Mouse (Mus musculus) v-Abl transformed pro-B cells (cell line): ENCODE results near the gene Slc30a4.

Source experiments
- in situ Hi-C, 2 experiments: fragments of 400-800 bp; cut with MboI; formaldehyde crosslinking; loops; one replicate each; pipeline ENCODE4 v1.15.1; 2025; ENCODE audit not compliant: unreplicated experiment in 2 of 2

The Slc30a4 gene

DNA sequence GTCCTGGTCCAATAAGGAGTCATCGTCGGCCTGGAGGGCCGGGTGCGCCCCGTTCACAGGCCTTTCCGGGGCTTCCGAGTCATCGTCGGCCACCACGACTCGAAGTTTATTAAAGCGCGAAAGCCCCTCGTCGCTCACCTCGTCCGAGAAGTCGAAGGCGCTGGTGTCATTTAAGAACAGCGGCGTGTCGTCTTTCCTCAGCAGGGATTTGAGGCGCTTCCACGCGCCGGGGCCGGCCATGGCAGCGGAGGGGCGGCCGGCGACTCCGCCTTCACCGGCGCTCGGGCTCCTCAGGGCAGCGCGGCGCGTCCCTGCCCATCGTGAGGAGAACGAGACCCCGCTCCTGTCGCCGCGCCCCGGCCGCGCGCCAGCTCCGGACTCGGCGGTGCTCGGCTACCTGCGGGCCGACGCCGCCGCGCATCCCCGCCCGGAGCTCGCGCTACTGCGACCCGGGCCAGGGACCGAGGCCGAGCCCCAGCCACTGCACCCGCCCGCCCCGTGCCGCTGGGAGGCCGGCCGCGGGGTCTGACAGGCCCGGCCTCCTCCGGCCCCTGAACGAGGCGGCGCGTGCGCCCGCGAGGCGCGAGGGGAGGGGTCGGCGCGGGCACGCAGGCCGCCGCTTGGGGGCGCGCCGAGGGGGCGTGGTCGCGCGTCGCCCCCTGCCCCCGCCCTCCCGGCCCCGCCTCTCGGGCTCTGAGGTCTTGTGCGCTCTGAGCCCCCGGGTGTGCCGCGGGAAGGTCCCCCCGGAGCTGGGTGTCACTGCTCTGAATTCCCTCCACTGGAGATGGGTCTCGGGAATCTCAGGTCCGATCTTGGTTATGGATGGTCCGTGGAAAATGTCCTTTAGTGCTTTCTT is at the start of gene Slc30a4:
Gene Slc30a4 (minus strand): TSS at position 483 of the 856 bp plus-strand sequence.
- in situ Hi-C loops = no loop called here

DNA sequence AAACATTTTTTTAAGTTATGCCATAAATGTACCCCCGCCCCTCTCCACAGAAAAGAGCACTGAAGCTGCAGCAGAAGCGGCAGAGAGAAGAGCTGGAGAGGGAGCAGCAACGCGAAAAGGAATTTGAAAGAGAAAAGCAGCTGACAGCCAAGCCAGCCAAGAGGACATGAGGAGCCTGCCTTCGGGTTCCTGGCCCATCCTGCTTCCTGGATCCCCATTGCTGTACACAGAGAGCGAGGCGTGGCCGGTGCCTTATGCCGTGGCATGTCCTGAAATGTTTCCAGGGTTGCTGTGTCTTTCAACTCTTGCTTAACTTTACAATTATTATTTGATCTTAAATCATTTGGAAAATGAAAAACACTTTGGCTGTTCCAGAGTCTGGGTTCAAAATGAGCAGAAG is 44.0 kb upstream of the Slc30a4 start:
- in situ Hi-C loops = loop anchor here in 1 of 2 experiments (10.0 kb wide), 1 partner anchor 72 kb away; no protein-coding TSS in a partner anchor

DNA sequence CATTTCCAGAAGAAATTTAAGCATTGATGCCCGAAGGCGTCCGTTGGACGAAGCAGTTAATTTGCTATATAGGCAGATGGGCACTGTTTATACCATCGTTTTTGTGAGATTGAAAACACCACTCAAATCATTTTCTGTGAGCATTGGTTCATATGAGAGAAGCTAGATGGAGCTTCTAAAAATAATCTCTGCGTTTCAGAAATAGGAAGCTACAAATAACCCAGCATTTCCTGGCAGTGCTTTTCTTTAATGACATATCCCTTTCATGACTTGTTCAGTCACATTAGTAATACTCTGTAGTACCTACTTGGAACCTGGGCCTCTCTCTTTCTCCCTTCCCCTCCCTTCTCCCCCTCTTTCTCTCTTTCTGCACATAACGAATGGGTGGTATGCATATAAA is 36.6 kb upstream of the Slc30a4 start:
- in situ Hi-C loops = loop anchor here in 1 of 2 experiments (5.0 kb wide), 1 partner anchor 62 kb away; no protein-coding TSS in a partner anchor

DNA sequence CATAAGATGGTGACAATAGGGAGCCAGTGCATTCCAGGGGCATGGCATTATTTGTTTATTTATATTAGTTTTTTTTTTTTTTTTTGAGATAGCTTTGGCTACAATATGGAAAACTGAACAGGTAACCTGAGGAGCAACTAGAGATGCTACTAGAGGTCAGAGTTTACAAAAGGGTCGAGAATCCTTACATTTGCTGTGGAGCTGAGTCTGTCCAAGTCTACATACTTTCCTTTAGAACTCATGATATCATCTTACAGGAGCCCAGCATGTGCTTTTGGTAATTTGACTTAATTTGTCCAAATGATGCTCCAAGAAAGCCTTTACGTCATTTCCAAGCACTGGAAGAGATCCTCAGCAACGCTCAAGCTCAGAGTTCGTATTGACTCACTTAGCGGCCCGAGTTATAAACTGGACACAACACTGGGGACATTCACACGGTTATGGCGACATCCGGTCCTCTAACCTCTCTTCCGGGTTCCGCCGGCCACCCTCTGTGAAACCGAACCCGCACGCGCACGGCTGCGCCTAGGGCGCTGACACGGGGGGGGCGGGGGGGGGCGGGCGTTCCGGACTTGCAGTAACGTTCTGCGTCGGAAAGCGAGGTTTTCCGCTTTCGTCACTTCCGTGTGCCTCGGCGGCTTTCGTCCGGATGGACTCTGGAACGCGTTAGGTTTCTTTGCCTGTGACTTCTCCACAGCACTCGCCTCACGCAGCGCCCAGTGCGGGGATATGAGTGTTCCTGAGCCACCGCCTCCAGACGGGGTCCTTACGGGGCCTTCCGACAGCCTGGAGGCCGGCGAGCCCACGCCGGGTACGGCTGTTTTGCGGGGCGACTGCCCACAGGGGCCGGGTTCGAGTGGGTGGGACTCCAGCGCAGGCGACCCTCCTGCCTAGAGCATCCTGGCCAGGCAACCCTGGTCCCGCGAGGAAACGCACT is 35.7 kb upstream of the Slc30a4 start, which contains the start of gene Bloc1s6:
Gene Bloc1s6 (plus strand): TSS at position 610 of the 937 bp plus-strand sequence.
- in situ Hi-C loops = loop anchor here in 1 of 2 experiments (5.0 kb wide), 1 partner anchor 61 kb away; no protein-coding TSS in a partner anchor

DNA sequence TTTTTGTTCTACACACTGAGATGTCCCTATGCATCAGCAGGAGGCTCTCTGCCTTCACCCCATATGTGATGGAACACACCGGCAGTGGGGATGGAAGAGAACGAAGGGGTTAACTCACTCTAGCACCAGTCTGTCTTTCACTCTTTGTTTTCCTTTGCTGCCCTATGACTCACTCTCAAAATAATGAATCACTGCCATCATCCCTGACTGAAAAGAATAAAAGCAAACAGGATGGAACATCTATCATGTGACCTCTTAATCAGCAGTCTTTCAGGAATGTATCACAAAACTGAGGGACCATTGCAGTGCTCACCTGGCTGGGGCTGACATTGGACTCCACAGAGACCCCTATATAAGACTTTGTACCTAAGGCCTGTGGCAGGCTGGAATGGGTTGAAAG is 29.0 kb upstream of the Slc30a4 start:
- in situ Hi-C loops = no loop called here

DNA sequence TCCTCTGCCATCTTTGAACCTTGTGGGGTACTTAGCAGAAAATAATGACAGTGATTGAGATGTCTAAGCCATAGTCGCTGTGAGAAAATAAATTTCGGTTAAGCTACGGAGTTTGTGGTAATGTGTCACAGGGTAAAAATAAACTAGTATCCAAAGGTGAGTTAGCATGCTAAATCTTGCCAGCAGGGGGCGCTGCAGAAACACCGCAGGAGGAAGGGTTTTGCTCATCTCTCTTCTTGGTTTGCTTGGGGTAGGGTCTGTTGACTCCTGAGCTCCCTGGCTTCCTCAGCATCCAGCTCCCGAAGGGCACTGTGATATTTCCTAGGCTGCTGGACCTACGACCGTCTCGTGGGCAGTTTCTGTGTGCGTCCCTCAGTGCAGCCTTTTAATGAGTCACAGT is 23.1 kb upstream of the Slc30a4 start:
- in situ Hi-C loops = no loop called here

DNA sequence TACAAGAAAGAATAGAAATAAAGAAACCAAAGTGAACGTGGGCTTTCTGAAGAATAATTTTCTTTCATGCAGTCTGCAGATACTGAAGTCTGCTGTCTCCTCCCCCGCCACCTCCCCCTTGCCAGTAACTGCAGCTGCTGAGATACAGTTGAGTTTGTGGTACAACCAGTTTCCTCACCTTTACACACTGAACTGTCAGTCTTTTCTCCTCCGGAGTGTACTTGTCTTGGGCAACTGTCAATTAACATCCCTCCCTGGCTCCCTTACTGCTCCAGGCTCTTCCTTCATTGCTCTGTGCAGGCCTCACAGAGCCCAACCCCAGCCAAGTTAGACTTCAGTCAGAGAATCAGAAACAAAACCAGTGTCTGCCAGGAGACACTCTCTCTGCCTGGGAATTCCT is 18.1 kb upstream of the Slc30a4 start:
- in situ Hi-C loops = no loop called here

DNA sequence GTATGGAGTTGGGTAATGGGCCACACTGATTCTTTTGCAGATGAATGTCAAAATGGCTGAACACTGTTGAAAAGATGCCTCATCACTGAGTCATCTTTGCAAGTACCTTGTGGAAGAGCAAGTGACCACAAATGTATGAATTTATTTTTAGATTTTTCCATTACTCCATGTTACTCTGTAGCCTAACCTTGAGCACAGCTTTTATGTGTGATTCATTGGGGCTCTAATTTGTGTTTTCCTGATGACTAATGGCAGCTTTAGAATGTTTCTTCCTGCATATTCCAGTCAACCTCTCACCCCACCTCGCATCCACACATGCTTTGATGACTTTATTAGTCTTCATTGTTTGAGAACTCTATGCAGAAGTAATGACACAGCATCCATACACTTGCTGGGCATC is 16.8 kb upstream of the Slc30a4 start:
- in situ Hi-C loops = no loop called here

DNA sequence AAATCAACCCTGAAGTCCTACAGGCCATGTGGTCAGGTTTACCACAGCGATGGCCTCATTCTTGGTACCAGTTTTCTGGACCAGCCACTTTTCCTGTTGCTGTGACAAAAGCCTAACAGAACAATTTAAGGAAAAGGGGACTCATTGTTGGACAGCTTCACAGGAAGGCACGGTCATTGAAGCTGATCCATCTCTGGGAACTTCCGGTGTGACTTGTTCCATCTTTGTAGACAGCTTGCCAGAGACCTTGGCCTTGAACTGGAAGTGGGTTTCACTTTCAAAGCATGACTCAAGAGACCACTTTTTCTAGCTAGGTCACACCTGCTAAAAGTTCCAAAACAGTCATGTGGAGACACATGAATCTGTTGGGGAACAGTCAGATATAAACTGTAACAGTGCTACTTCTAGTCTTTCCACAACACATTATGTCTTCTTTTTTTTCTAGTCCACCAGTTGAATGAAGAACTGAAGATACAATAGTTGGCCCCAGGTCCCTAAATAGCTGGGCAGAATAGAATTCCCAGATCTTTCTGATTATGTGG is 13.9 kb upstream of the Slc30a4 start:
- in situ Hi-C loops = no loop called here

DNA sequence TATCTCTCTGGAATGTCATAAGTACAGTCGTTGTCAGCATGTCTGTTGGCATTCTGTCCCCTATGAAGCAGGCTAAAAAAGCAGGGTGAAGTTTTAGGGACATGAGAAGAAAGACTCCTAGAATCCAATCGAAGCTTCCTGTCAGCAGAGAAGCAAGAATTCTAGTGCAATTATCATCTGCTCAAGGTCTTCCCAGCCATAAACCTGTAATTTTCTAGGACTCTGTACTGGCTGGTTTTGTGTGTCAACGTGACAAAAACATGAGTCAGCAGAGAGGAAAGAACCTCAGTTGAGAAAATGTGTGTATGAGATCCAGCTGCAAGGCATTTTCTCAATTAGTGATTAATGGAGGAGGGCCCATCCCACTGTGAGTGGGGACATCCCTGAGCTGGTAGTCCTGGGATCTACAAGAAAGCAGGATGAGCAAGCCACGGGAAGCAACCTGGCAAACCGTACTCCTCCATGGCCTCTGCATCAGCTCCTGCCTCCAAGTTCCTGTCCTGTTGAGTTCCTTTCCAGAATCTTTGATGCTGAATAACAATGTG is 12.8 kb upstream of the Slc30a4 start:
- in situ Hi-C loops = no loop called here

DNA sequence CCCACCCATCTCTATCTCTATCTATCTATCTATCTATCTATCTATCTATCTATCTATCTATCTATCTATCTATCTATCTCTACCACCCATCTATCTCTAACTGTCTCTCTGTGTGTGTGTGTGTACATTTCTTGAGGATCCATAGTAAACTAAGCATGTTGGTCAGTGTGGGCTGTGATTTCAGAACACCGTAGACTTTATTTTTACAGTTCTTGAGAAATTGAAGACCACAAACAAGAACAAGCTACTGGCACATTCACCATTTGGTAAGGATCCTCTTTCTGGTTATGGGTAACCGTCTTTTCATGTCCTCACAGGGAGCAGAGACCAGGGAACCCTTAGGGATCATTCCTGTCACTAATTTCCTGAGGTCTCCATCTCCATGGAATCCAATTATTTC is 10.4 kb upstream of the Slc30a4 start:
- in situ Hi-C loops = no loop called here

DNA sequence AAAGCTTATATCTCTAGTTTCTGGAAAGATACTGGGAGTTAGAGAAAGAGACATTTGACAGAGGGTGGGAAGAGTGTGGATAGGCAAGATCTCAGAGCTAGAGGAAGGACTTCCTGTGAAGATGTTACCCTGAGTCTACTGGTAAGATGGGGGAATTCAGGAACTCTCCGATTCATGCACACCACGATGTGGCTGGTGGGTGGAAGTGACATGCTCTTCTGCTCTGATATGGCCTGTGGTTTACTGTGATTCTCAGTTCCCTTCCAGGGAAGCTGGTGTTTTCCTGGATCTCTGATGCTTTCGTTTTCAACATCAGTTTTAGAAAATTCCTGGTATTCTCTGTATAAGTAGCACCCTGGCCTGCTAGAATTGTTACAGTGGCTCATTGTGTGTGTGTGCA is 9.4 kb upstream of the Slc30a4 start:
- in situ Hi-C loops = no loop called here

DNA sequence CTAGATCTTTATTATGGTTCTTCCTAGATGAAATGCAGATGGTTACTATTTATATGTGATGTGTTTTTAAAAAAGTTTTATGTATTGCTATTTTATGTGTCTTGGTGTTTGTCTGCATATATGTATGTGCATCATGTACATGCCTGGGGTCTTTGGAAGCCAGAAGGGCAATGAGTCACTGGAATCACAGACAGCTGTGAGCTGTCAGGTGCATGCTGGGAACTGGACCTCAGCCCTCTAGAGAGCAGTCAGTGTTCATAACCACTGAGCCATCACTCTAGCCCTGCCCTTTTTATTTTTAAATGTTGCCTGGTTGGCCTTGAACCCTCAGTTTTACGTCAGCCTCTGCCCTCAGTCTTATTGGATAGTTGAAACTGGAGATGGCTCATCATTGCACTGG is 6.7 kb upstream of the Slc30a4 start:
- in situ Hi-C loops = no loop called here

DNA sequence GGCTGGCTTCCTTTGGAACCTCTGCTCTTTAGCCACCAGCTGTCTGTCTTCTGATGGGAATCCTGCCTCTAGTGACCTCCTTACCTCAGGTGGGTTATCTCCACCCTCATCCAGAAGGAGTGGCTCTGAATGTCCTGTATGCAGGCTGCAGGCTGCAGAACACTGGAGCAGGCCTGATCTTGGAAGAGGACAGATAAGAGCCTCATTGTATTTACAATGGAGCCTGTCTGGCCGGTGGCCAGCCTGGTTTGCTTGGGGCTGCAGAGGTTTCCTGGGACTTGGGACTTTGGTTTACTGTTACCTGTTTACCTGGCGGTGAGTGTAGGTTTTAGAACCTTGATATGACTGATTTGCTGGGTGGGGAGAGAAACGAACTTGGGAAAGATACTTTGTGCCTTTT is 5.6 kb upstream of the Slc30a4 start:
- in situ Hi-C loops = no loop called here

DNA sequence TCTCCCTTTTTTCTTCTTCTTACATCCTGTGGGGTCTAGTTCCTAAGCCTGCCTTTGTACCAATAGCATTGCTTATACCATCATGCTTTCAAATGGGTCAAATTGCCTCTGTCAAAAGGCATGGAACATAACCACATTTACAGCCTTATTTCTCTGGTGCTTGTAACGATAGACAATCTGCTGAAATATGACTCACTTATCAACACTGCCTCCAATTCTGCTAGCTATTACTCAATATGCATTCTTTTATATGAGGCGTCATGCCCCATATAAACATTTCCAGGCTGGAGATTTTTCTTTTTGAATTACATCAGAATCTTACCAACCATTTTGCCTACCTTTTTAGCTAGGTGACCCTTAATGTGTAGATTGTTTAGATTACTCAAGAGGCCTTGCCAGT is 2.1 kb upstream of the Slc30a4 start:
- in situ Hi-C loops = no loop called here

DNA sequence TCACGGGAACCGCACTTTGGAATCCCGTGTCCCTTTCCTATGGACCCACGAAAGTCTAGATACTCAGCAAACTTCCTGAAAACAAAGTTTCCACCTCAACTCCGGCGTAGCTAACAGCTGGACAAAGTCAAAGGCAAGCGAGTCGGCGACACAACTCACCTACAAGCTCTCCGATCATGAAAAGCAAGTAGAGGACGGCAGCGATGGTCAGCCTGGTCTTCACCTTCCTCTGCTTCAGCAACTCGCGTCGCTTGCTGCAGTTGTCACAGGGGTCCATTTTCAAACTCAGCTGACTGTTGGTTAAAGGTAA is 637 bp downstream of the Slc30a4 start:
- in situ Hi-C loops = no loop called here

DNA sequence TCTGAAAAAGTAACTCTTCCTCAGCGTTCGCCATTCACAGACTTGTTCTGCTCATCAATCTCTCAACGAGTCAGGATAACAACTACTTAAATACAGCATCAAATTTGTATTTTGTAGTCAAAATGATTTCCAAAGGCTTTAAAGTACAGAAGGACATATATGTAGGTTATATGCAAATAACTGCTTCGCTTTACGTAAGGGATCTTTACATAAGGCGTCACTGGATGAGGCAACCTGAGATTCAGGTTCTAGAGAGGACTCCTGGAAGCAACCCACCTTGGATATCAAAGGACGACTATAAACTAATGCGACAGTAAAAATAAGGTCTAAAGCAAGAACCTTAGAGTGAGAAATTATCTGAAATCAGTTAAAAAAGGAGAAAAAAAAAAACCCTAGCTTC is 1.5 kb downstream of the Slc30a4 start:
- in situ Hi-C loops = no loop called here

DNA sequence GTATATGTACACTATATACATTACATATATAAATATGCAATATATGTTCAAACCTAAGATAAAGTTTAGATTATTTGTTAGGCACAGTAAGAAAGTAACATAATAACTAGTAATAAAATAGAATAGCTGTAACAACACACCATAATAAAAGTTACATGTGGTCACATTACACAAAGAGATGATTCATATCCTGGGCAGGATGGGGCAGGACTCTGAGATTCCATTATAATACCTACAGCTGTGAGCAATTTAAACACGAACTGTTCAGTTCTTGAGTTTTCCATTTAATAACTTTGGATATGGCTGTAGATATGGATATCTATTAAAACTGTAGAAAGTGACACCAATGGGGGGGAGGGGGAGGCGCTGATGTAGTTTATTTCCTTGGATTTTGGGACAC is 4.9 kb downstream of the Slc30a4 start:
- in situ Hi-C loops = no loop called here

DNA sequence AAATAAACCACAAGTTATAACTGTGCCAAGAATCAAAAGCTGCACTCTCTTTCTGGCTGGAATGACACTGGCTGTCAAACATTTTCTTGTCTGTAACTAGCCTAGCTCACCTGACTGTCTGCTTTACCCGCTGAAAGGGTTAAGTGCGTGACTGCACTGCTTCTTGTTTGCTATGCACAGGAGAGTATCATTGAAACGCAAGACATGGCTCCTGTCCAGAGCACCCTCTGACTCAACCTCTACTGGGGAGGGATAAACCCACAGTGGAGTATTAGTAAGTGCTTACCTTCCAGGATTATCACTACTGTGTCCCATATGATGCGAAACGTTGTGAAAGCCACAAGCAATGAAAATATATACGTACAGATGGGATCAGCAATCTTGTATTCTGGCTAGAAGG is 15.8 kb downstream of the Slc30a4 start:
- in situ Hi-C loops = no loop called here

DNA sequence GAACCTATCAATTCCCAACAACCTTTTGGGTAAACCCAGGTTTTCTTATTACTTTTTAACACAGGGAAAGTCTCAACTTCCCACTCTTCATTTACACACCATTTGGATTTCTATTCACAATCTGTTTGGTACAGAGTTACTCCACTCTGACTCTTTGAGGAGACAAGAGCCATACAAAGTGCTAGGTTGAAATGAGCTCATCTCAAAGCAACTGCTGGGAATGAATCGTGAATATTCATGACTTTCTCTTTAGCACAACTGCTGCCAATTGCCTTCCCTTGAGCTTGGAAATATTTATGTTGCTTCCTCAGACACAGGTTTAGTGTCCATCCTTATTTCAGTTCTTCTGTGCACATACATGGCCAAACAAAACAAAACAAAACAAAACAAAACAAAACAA is 18.8 kb downstream of the Slc30a4 start:
- in situ Hi-C loops = no loop called here

DNA sequence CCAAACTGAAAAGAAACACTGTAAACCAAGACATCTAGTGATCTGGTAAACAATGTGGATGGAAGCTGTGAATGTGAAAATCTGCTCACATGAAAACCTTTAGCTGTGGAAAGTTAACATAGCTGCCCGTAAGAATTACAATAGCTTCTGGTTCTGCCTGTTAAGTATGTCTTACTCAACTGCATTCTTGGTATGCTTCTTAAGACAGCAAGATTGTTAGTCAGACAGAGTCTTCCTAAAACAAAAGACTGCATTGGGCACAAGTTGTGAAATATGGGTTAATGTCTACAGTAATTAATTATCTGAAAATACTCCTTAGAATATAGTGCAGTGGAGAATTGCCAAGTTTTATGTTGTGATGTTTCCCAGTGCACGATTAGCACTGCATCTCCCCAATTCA is 19.9 kb downstream of the Slc30a4 start:
- in situ Hi-C loops = no loop called here
